Mouse (Mus musculus): ENCODE results near the gene Ank2. TPM values are rescaled to one million over a fixed set of nuclear protein-coding genes. Genes with fewer than 3 reads are reported as not detected.

Gene Ank2
- polyA plus RNA-seq, 1 experiment from 2014 or later: 30.8 TPM

- Histone ChIP-seq H3K36me3 (ENCODE audit: control insufficient read depth, insufficient read depth, low read length) (no peaks in the 10 kb centered on the region), H3K4me3 (ENCODE audit: low read depth, low read length) (no peak overlapping the region), H3K9ac (ENCODE audit: low read depth, low read length) (no peak overlapping the region), H3K27me3 (ENCODE audit: control insufficient read depth, insufficient read depth, low read length) (no peaks in the 10 kb centered on the region), H3K4me1 (ENCODE audit: control insufficient read depth, insufficient read depth, low read length) (no peaks in the 10 kb centered on the region), H3K9me3 (replicated peaks; ENCODE audit: control insufficient read depth, low read length) (no peaks in the 10 kb centered on the region), H3K27ac (ENCODE audit: low read depth, low read length) (no peak overlapping the region), H3K4me2 (no peak overlapping the region)
- 48% methylated on average over 6 of the region's 6 CpGs for whole genome bisulfite sequencing (ENCODE audit: insufficient replicate concordance)
- no peak for ATAC-seq (replicated peaks; ENCODE audit: insufficient number of reproducible peaks, low FRiP score, low TSS enrichment)
Measured at GRCm38 (mm10) chr3:127019109-127019508, 480.0 kb downstream of the Ank2 start.

GRCm38 (mm10) chr3:127017523-127017922 lies 481.6 kb downstream of the Ank2 start:
- 84% methylated on average over 3 of the region's 3 CpGs for WGBS (ENCODE audit: insufficient replicate concordance)
- Histone ChIP-seq H3K9me3 (replicated peaks; ENCODE audit: control insufficient read depth, low read length) (no peaks in the 10 kb centered on the region), H3K4me3 (ENCODE audit: low read depth, low read length) (no peak overlapping the region), H3K27ac (ENCODE audit: low read depth, low read length) (no peak overlapping the region), H3K4me1 (ENCODE audit: control insufficient read depth, insufficient read depth, low read length) (no peaks in the 10 kb centered on the region), H3K36me3 (ENCODE audit: control insufficient read depth, insufficient read depth, low read length) (no peaks in the 10 kb centered on the region), H3K9ac (ENCODE audit: low read depth, low read length) (no peak overlapping the region), H3K4me2 (no peak overlapping the region), H3K27me3 (ENCODE audit: control insufficient read depth, insufficient read depth, low read length) (no peaks in the 10 kb centered on the region)
- ATAC-seq (replicated peaks; ENCODE audit: insufficient number of reproducible peaks, low FRiP score, low TSS enrichment): no peak

- H3K4me2 ChIP-seq: no peak overlapping the region
- no peaks in the 10 kb centered on the region for H3K27me3 ChIP-seq (ENCODE audit: control insufficient read depth, insufficient read depth, low read length)
- 86% methylated on average over 6 of the region's 6 CpGs for WGBS (ENCODE audit: insufficient replicate concordance)
- no peaks in the 10 kb centered on the region for H3K4me1 ChIP-seq (ENCODE audit: control insufficient read depth, insufficient read depth, low read length)
- no peak overlapping the region for H3K4me3 ChIP-seq (ENCODE audit: low read depth, low read length)
- H3K27ac ChIP-seq (ENCODE audit: low read depth, low read length): no peak overlapping the region
- H3K9me3 ChIP-seq (replicated peaks; ENCODE audit: control insufficient read depth, low read length): no peaks in the 10 kb centered on the region
- no peaks in the 10 kb centered on the region for H3K36me3 ChIP-seq (ENCODE audit: control insufficient read depth, insufficient read depth, low read length)
- ATAC-seq (replicated peaks; ENCODE audit: insufficient number of reproducible peaks, low FRiP score, low TSS enrichment): no peak
- no peak overlapping the region for H3K9ac ChIP-seq (ENCODE audit: low read depth, low read length)
Measured at GRCm38 (mm10) chr3:127015596-127015995, 483.6 kb downstream of the Ank2 start.

- no peaks in the 10 kb centered on the region for H3K36me3 ChIP-seq (ENCODE audit: control insufficient read depth, insufficient read depth, low read length)
- H3K27me3 ChIP-seq (ENCODE audit: control insufficient read depth, insufficient read depth, low read length): no peaks in the 10 kb centered on the region
- H3K4me1 ChIP-seq (ENCODE audit: control insufficient read depth, insufficient read depth, low read length): no peaks in the 10 kb centered on the region
- H3K9me3 ChIP-seq (replicated peaks; ENCODE audit: control insufficient read depth, low read length): no peaks in the 10 kb centered on the region
- WGBS (ENCODE audit: insufficient replicate concordance): 78% methylated on average over 6 of the region's 6 CpGs
- H3K4me2 ChIP-seq: no peak overlapping the region
- no peak overlapping the region for H3K27ac ChIP-seq (ENCODE audit: low read depth, low read length)
- ATAC-seq (replicated peaks; ENCODE audit: insufficient number of reproducible peaks, low FRiP score, low TSS enrichment): no peak
- H3K4me3 ChIP-seq (ENCODE audit: low read depth, low read length): no peak overlapping the region
- no peak overlapping the region for H3K9ac ChIP-seq (ENCODE audit: low read depth, low read length)
Measured at GRCm38 (mm10) chr3:127015175-127015574, 484.0 kb downstream of the Ank2 start.

- no peaks in the 10 kb centered on the region for H3K4me1 ChIP-seq (ENCODE audit: control insufficient read depth, insufficient read depth, low read length)
- H3K36me3 ChIP-seq (ENCODE audit: control insufficient read depth, insufficient read depth, low read length): 0 out of 2 replicates have a peak, but pooled peaks cover 2% of the 10 kb centered on the region
- no peak overlapping the region for H3K9ac ChIP-seq (ENCODE audit: low read depth, low read length)
- no peaks in the 10 kb centered on the region for H3K27me3 ChIP-seq (ENCODE audit: control insufficient read depth, insufficient read depth, low read length)
- 78% methylated on average over 4 of the region's 4 CpGs for WGBS (ENCODE audit: insufficient replicate concordance)
- H3K27ac ChIP-seq (ENCODE audit: low read depth, low read length): no peak overlapping the region
- no peak for ATAC-seq (replicated peaks; ENCODE audit: insufficient number of reproducible peaks, low FRiP score, low TSS enrichment)
- H3K4me3 ChIP-seq (ENCODE audit: low read depth, low read length): no peak overlapping the region
- no peaks in the 10 kb centered on the region for H3K9me3 ChIP-seq (replicated peaks; ENCODE audit: control insufficient read depth, low read length)
- H3K4me2 ChIP-seq: no peak overlapping the region
Measured at GRCm38 (mm10) chr3:127013976-127014375, 485.2 kb downstream of the Ank2 start.

- no peaks in the 10 kb centered on the region for H3K4me1 ChIP-seq (ENCODE audit: control insufficient read depth, insufficient read depth, low read length)
- no peak overlapping the region for H3K4me2 ChIP-seq
- H3K36me3 ChIP-seq (ENCODE audit: control insufficient read depth, insufficient read depth, low read length): 0 out of 2 replicates have a peak, but pooled peaks cover 2% of the 10 kb centered on the region
- H3K9me3 ChIP-seq (replicated peaks; ENCODE audit: control insufficient read depth, low read length): no peaks in the 10 kb centered on the region
- WGBS (ENCODE audit: insufficient replicate concordance): 51% methylated on average over 8 of the region's 8 CpGs
- no peak for ATAC-seq (replicated peaks; ENCODE audit: insufficient number of reproducible peaks, low FRiP score, low TSS enrichment)
- H3K4me3 ChIP-seq (ENCODE audit: low read depth, low read length): no peak overlapping the region
- no peak overlapping the region for H3K9ac ChIP-seq (ENCODE audit: low read depth, low read length)
- H3K27me3 ChIP-seq (ENCODE audit: control insufficient read depth, insufficient read depth, low read length): no peaks in the 10 kb centered on the region
- no peak overlapping the region for H3K27ac ChIP-seq (ENCODE audit: low read depth, low read length)
Measured at GRCm38 (mm10) chr3:127012525-127012924, 486.6 kb downstream of the Ank2 start.

GRCm38 (mm10) chr3:127005898-127006673 lies 493.1 kb downstream of the Ank2 start:
- no peak; the same call in 1 of the 2 replicates for ATAC-seq (replicated peaks; ENCODE audit: insufficient number of reproducible peaks, low FRiP score, low TSS enrichment)
- H3K4me2 ChIP-seq: no peak overlapping the region
- H3K9ac ChIP-seq (ENCODE audit: low read depth, low read length): no peak overlapping the region
- 81% methylated on average over 9 of the region's 9 CpGs for WGBS (ENCODE audit: insufficient replicate concordance)
- H3K4me3 ChIP-seq (ENCODE audit: low read depth, low read length): no peak overlapping the region
- H3K36me3 ChIP-seq (ENCODE audit: control insufficient read depth, insufficient read depth, low read length): 0 out of 2 replicates have a peak, but pooled peaks cover 4% of the 10 kb centered on the region
- no peak overlapping the region for H3K27ac ChIP-seq (ENCODE audit: low read depth, low read length)
- H3K9me3 ChIP-seq (replicated peaks; ENCODE audit: control insufficient read depth, low read length): no peaks in the 10 kb centered on the region
- H3K27me3 ChIP-seq (ENCODE audit: control insufficient read depth, insufficient read depth, low read length): no peaks in the 10 kb centered on the region
- H3K4me1 ChIP-seq (ENCODE audit: control insufficient read depth, insufficient read depth, low read length): no peaks in the 10 kb centered on the region

- Histone ChIP-seq H3K9ac (ENCODE audit: low read depth, low read length) (no peak overlapping the region), H3K4me1 (ENCODE audit: control insufficient read depth, insufficient read depth, low read length) (no peaks in the 10 kb centered on the region), H3K4me3 (ENCODE audit: low read depth, low read length) (no peak overlapping the region), H3K27ac (ENCODE audit: low read depth, low read length) (no peak overlapping the region), H3K27me3 (ENCODE audit: control insufficient read depth, insufficient read depth, low read length) (no peaks in the 10 kb centered on the region), H3K36me3 (ENCODE audit: control insufficient read depth, insufficient read depth, low read length) (0 out of 2 replicates have a peak, but pooled peaks cover 4% of the 10 kb centered on the region), H3K4me2 (no peak overlapping the region), H3K9me3 (replicated peaks; ENCODE audit: control insufficient read depth, low read length) (no peaks in the 10 kb centered on the region)
- WGBS (ENCODE audit: insufficient replicate concordance): 75% methylated on average over 9 of the region's 9 CpGs
- no peak for ATAC-seq (replicated peaks; ENCODE audit: insufficient number of reproducible peaks, low FRiP score, low TSS enrichment)
Measured at GRCm38 (mm10) chr3:127004860-127005633, 494.1 kb downstream of the Ank2 start.

All from heart, embryonic 11.5 days (tissue).